Mouse (Mus musculus) regulatory T cell (primary cell): ENCODE measurements around the gene Apob.
"Not testable (repeated sequence)": the region's sequence is repeated elsewhere in the genome, so short reads cannot be mapped to it uniquely, and the experiment has no call there.

ENCODE experiments used
- in situ Hi-C: fragments of 300-600 bp; cut with MboI, MseI; formaldehyde crosslinking; loops from one replicate; pipeline ENCODE4 v1.15.1; 2025; ENCODE audit warnings: high pct_unique_total_duplicates

Apob gene

GRCm38 (mm10) chr12:7977466-7978189, at the start of gene Apob:
TSS of gene Apob (plus strand) at chr12:7977648.
- in situ Hi-C loops: no loop called here

DNA sequence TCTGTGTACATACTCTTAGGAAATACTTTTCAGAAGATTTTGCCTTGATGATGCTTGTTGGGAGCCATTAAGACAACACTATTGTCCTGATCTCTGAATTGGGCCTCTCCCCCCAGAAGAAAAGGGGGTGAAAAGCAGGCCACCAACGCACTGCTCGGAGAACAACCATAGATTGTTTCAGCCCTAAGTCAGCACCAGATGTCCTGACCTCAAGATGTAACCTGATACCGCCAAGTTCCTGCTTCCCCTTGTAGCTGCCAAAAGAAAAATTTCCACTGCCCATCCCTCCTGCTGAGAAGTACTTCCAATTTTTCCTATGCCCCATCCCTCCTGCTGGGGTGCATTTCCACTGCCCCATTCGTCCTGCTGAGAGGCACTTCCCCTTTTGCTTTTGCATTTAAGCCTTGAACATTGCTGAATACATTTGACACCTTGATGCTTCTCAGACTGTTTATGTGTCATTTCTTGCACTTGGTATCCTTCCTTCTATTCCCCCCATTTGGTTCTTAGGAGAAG, 45.0 kb upstream of the Apob start:
- in situ Hi-C loops: no loop called here

DNA sequence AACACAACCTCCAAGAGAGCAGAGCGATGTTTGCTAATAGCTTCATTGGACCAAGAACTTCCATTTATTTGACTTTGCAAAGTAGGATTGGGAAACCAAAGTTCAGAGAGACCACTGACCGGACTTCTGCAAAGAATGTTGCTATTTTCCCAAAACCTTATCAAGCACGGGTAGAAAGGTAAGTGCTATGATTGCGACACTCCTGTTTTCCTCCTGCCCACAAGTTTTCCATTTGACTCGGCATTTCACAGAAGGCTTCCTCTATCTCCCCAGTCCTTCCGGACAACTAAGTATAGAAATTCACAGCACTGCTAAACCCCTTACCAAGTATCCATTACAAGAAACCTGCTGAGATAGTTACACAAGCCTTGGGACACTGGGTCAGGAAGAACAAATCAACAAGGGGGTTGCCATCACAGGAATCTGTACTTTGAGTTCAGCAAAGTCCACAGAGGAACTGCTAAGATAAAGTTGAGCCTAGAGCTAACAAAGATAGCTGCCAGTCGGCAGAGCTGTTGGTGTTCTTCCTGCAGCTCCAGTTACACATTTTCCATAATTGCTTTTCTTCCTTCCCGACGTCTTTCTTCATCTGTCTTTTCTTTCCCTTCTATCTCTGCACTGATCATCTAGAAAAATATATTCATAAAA, 27.2 kb upstream of the Apob start:
- in situ Hi-C loops: no loop called here

DNA sequence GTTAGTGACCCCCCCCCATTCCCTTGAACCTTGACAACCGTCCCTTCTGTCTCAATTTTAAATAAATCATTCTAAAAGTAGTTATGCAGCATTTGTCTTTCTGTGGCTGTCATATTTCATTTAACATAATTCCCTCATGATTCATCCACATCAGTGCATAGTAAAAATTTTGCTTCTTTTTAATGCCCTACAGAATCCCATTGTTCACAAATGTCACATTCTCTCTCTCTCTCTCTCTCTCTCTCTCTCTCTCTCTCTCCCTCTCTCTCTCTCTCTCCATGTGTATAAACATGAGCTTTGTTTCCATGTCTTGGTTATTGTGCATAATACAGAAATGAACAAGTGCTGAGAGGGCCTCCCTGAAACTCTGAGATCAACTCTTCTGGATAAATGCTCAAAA, 18.6 kb upstream of the Apob start:
- in situ Hi-C loops: no loop called here

- in situ Hi-C loops: no loop called here
These were observed 18.0 kb upstream of the Apob start for GRCm38 (mm10) chr12:7959310-7959918.

DNA sequence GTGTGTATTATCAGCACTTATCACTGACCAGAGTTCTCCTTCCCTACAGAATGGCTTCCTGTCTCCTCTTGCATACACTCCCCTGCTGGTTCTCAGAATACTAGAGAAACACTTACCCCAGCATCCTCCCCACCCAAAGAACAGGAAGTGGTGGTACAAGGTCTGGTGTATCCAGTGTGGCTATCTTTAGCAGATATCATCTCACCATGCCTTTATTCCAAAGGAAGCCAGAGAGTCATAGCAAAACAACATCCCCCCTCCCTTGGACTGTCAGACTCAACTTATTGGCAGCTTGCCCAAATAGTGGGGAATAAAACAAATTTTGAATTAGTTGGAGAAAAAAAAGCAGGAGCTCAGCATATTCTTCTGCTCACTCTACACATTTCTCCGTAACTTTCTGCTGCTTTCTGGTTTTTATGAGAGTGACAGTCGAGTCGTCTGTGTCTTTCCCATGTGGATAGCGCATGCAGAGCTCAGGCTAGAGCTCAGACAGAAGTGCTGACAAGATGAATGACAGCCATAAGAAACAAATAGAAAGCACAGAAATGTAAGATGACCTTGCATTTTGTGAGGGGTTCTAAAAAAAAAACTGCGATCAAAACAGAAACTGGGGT, 15.0 kb upstream of the Apob start:
- in situ Hi-C loops: no loop called here

DNA sequence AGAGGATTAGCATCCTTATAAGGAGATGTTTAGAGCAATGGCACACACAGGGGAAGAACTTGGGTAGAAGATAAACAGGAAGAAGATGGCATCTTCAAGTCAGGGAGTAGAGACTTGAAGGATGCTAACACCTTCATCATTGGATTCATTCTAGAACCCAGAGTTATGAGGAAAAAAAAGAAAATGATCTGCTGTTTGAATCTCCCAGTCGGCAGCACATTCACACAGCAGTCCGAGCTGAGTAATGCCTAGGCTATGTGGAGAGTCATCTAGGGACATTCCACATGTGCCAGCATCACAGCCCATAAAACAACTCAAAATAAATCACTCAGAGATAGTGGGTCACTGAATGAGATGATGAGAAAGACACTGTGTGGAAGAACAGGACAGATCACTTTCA, 10.2 kb upstream of the Apob start:
- in situ Hi-C loops: no loop called here

GRCm38 (mm10) chr12:7970301-7970700, 7.1 kb upstream of the Apob start:
- in situ Hi-C loops: no loop called here

GRCm38 (mm10) chr12:7970817-7971216, 6.6 kb upstream of the Apob start:
- in situ Hi-C loops: no loop called here

DNA sequence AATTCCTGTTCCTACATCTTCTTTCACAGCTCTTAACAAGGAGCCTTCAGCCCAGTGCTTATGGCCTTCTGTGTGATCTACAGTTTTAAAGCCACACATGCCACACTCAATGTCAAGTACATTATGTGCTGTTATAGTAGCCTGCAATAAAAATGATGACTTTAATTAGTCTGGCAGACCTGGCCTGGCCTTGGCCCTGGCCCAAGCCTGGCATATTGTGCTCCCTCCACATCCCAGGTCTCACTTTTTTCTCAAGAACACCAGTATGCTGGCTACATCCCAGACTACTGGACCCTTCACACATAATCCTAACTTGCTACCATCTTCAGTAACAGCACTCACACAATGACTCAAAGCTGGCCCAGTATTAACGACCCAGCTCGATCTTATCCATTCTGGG, 5.7 kb upstream of the Apob start:
- in situ Hi-C loops: no loop called here

GRCm38 (mm10) chr12:7973773-7974322, 3.6 kb upstream of the Apob start:
- in situ Hi-C loops: no loop called here

DNA sequence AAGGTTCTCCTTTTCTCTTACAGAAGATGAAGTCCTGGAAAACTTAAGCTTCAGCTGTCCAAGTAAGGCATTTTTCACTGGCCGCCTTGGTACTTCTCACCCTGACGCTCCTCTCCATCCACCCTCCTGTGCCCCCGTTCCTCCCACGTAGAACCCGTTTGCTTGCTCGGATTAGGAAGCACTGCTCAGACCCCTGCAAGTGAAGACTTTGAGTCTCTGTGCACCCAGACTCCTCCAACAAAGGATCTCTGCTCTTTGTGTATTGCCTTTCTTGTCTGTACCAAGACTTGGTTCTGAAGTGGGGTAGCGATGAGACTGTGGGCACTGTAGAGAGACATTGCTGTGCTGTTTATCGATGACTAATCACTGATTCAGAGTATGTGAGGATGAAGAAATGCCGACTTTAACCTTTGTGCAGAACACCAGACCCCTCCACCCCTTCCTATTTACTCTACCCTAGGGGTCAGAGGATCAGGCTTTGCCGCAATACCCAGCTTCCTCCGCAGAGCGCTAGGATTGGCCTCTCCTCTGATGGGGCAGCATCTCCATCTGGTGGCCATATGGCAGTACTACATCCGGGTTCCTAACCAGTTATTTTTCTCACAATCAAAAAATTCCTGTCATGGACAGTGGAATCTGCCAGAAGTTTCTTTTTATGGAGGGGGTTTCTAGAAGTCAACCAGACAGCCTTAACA, 889 bp downstream of the Apob start:
- in situ Hi-C loops: no loop called here

DNA sequence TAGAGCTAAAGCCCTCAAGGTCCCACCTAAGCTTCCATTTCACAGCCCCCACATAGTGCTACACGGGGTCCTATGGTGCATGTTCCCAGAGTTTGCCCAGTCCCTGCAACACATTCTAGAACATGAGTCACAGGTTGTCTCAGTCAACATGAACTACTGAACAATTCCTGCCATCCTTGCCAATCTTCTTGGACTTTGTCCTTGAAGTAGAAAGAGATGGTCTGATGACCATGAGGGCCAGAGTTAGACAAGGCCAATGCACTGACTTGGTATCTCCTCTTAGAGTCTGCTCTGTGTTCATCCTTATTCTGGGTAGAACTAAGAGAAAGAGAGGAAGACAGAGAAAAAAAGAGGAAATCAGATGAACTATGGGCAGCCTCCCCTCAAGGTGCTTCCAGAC, 7.0 kb downstream of the Apob start:
- in situ Hi-C loops: no loop called here

- in situ Hi-C loops: no loop called here
These were observed 13.4 kb downstream of the Apob start for GRCm38 (mm10) chr12:7990804-7991203.

DNA sequence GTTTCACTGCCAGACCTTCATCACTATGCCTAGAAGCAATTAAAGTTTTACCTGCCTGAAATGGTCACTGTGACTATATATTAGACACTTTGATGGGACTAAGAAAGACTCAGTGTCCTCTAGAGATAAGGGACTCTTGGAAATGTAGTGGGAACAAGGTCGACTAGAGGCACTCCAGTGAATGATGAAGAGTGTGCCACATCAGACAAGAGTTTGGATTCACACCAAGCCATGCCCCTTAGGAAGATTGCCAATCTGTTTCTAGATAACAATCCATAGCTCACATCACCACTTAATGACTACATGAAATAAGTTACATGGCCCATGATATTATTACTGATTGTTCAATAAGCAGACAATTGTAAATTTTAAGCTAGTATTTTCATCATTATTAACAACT, 14.1 kb downstream of the Apob start:
- in situ Hi-C loops: no loop called here

GRCm38 (mm10) chr12:8020931-8021330, 43.5 kb downstream of the Apob start:
- in situ Hi-C loops: no loop called here

DNA sequence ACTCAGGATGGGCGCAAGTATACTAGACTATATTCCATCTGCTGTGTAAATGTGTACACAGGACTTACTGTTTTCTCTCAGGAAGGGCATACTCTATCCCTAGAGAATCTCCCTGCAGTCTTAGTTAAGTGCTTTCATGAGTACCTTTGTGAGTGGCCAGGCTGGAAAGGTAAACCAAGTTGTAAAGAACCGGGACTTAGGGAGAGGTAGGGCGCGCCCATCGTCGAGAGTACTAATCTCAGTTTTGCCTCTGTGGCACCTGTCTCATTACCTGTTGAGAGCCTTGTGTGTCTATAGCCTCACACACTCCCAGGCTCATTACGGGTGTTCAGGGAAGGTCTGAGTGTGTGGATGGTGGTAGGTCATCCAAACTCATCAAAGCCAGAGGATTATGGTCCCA, 52.1 kb downstream of the Apob start:
- in situ Hi-C loops: no loop called here

GRCm38 (mm10) chr12:8030057-8030456, 52.6 kb downstream of the Apob start:
- in situ Hi-C loops: no loop called here

GRCm38 (mm10) chr12:8031169-8031568, 53.7 kb downstream of the Apob start:
- in situ Hi-C loops: not testable (repeated sequence)

GRCm38 (mm10) chr12:8031595-8032358, 54.3 kb downstream of the Apob start:
- in situ Hi-C loops: no loop called here

GRCm38 (mm10) chr12:8032359-8032755, 54.9 kb downstream of the Apob start:
- in situ Hi-C loops: no loop called here
